26 mouse cellular contexts compared by ENCODE assay signal in the genomic region with DNA sequence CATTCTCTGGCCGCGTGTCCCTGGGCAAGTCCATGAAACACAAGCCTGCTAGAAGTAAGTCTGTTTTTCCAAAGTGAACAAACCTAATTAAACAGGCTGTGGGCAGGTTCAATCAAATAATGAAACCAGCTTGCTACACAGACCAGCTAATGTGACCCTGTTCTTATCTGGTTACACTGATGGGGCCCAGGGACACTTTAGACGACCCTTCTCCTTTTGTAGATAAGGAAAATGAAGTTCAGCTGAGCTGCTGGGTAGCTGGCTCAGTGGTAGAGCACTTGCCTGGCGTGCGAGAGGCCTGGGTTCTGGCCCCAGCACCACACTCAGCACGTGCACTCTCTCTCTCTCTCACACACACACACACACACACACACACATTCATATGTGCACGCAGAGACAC. TPM values are rescaled to one million over a fixed set of nuclear protein-coding genes. Genes with fewer than 3 reads are reported as not detected.
DNase-seq lines count a peak whose midpoint lies in the region; ATAC-seq lines count a peak whose summit lies in the region.
"Had no signal": no experiment of that assay in that cellular context is flagged by ENCODE, and none has a peak within 500 bp of the region (broad histone marks: within the 10 kb centered on the region; RNA-seq: fewer than 3 reads in every experiment).

No protein-coding gene starts in this region.

- H3K9me3 ChIP-seq in heart, embryonic 10.5 days, result no peaks in the 10 kb centered on the region
- no peaks in the 10 kb centered on the region for H3K9me3 ChIP-seq in midbrain, embryonic 11.5 days (ENCODE audit: control insufficient read depth, low read length)
- H3K9me3 ChIP-seq in midbrain, embryonic 14.5 days (ENCODE audit: control insufficient read depth, low read length), result no peaks in the 10 kb centered on the region
- H3K9me3 ChIP-seq: embryonic facial prominence, embryonic 13.5 days; embryonic facial prominence, embryonic 15.5 days; forebrain, embryonic 10.5 days; forebrain, embryonic 12.5 days had no signal

- no peak for DNase-seq in heart, embryonic 10.5 days (ENCODE audit: low spot score)
- no peak for DNase-seq in heart, adult 11 months
- DNase-seq in midbrain, embryonic 11.5 days (ENCODE audit: low spot score, missing footprints), result peak; percentile 41
- DNase-seq in midbrain, embryonic 14.5 days, result no peak
- DNase-seq in MN1 (ENCODE audit: low spot score), result peak; percentile 64
- DNase-seq in layer of hippocampus, postnatal 10 days (ENCODE audit: low spot score in 2 of 2), result no peak
- DNase-seq: adrenal gland, adult 2 months; adrenal gland, postnatal 10 days; adrenal gland, postnatal 25 days; cerebellum, adult 11 months; cerebellum, adult 18-20 months; cerebellum, adult 8-10 months; cerebellum, adult 9-11 months; cerebellum, postnatal 14 days; cerebellum, postnatal 36 days; embryo, embryonic 11 days had no signal

- ATAC-seq in midbrain, embryonic 11.5 days (ENCODE audit: low FRiP score), result no peak
- no peak for ATAC-seq in midbrain, embryonic 14.5 days (ENCODE audit: low FRiP score, low TSS enrichment)
- ATAC-seq: forebrain, embryonic 14.5 days; forebrain, embryonic 16.5 days had no signal

- no peaks in the 10 kb centered on the region for H3K36me3 ChIP-seq in heart, embryonic 10.5 days
- no peaks in the 10 kb centered on the region for H3K36me3 ChIP-seq in midbrain, embryonic 11.5 days (ENCODE audit: control insufficient read depth, insufficient read depth, low read length)
- H3K36me3 ChIP-seq in midbrain, embryonic 14.5 days (ENCODE audit: control insufficient read depth, insufficient read depth, low read length), result no peaks in the 10 kb centered on the region
- H3K36me3 ChIP-seq: embryonic facial prominence, embryonic 13.5 days; embryonic facial prominence, embryonic 15.5 days; forebrain, embryonic 10.5 days; forebrain, embryonic 12.5 days had no signal

- H3K4me1 ChIP-seq in heart, embryonic 10.5 days, result peaks cover 42% of the 10 kb centered on the region
- peaks cover 8% of the 10 kb centered on the region for H3K4me1 ChIP-seq in midbrain, embryonic 11.5 days (ENCODE audit: control insufficient read depth, insufficient read depth, low read length)
- peaks cover 10% of the 10 kb centered on the region for H3K4me1 ChIP-seq in midbrain, embryonic 14.5 days (ENCODE audit: control insufficient read depth, insufficient read depth, low read length)

- H3K4me3 ChIP-seq in heart, embryonic 10.5 days, result no peak overlapping the region
- H3K4me3 ChIP-seq in midbrain, embryonic 11.5 days (ENCODE audit: low read depth, low read length), result no peak overlapping the region
- no peak overlapping the region for H3K4me3 ChIP-seq in midbrain, embryonic 14.5 days (replicated peaks; ENCODE audit: low read depth, low read length)
- H3K4me3 ChIP-seq: embryonic facial prominence, embryonic 13.5 days; embryonic facial prominence, embryonic 15.5 days; erythroblast, embryonic 14.5 days; forebrain, embryonic 10.5 days; forebrain, embryonic 12.5 days had no signal

- peaks cover 33% of the 10 kb centered on the region for H3K27me3 ChIP-seq in heart, embryonic 10.5 days (ENCODE audit: insufficient read depth, poor library complexity, severe bottlenecking)
- H3K27me3 ChIP-seq in midbrain, embryonic 11.5 days (ENCODE audit: control insufficient read depth, insufficient read depth, low read length), result peaks cover 37% of the 10 kb centered on the region
- peaks cover 37% of the 10 kb centered on the region for H3K27me3 ChIP-seq in midbrain, embryonic 14.5 days (ENCODE audit: control insufficient read depth, insufficient read depth, low read length)

- 52% methylated on average over 7 of the region's 7 CpGs for WGBS in heart, embryonic 10.5 days
- 72% methylated on average over 7 of the region's 7 CpGs for WGBS in midbrain, embryonic 11.5 days
- 76% methylated on average over 7 of the region's 7 CpGs for WGBS in midbrain, embryonic 14.5 days

- H3K27ac ChIP-seq in heart, embryonic 10.5 days, result 0 out of 2 replicates have a peak overlapping the region, but pooled peaks have one; percentile 13
- H3K27ac ChIP-seq in midbrain, embryonic 11.5 days (ENCODE audit: low read depth, low read length), result no peak overlapping the region
- H3K27ac ChIP-seq in midbrain, embryonic 14.5 days (replicated peaks; ENCODE audit: low read depth, low read length), result no peak overlapping the region
- H3K27ac ChIP-seq: embryonic facial prominence, embryonic 13.5 days; embryonic facial prominence, embryonic 15.5 days; forebrain, embryonic 10.5 days; forebrain, embryonic 12.5 days had no signal

- no peak overlapping the region for H3K9ac ChIP-seq in midbrain, embryonic 11.5 days (ENCODE audit: low read length)
- H3K9ac ChIP-seq in midbrain, embryonic 14.5 days (replicated peaks; ENCODE audit: low read length), result no peak overlapping the region
- H3K9ac ChIP-seq: embryonic facial prominence, embryonic 13.5 days; embryonic facial prominence, embryonic 15.5 days; forebrain, embryonic 12.5 days had no signal

- H3K4me2 ChIP-seq in midbrain, embryonic 11.5 days, result no peak overlapping the region
- no peak overlapping the region for H3K4me2 ChIP-seq in midbrain, embryonic 14.5 days (ENCODE audit: low read length)
- H3K4me2 ChIP-seq: embryonic facial prominence, embryonic 13.5 days; embryonic facial prominence, embryonic 15.5 days; forebrain, embryonic 12.5 days had no signal

RNA-seq across cellular contexts. Expression of gene Hand1, which starts 8.9 kb away (rescaled TPM):
- polyA plus RNA-seq in heart, embryonic 10.5 days (2016; fragmentation: Nextera tagmentation; extraction: Ambion mirVana), result 95.3 and 106 TPM in 2 replicates
- polyA plus RNA-seq in midbrain, embryonic 11.5 days (2014; fragmentation: Nextera tagmentation; extraction: Ambion mirVana), result not detected in 2 replicates
- not detected in 2 replicates for polyA plus RNA-seq in midbrain, embryonic 14.5 days (2014; fragmentation: Nextera tagmentation; extraction: Ambion mirVana)
- not detected for total RNA-seq in layer of hippocampus, postnatal 10 days (2021)
- total RNA-seq: common myeloid progenitor, adult 5-6 weeks had no signal
- polyA plus RNA-seq: brain, embryonic 14.5 days; C2C12; erythroblast, embryonic 14.5 days; forebrain, embryonic 10.5 days; forebrain, embryonic 12.5 days; forebrain, embryonic 14.5 days; forebrain, embryonic 16.5 days had no signal

RNA-seq across cellular contexts. Expression of gene Sap30l, which starts 22.3 kb away (rescaled TPM):
- polyA plus RNA-seq in heart, embryonic 10.5 days (2016; fragmentation: Nextera tagmentation; extraction: Ambion mirVana), result 8.8 and 12.2 TPM in 2 replicates
- 14.5 and 14.7 TPM in 2 replicates for polyA plus RNA-seq in midbrain, embryonic 11.5 days (2014; fragmentation: Nextera tagmentation; extraction: Ambion mirVana)
- 12.0 and 13.1 TPM in 2 replicates for polyA plus RNA-seq in midbrain, embryonic 14.5 days (2014; fragmentation: Nextera tagmentation; extraction: Ambion mirVana)
- 10 to 100 TPM; 44.4 to 47.5 TPM for total RNA-seq in layer of hippocampus, postnatal 10 days (2021)

Comparison
In these comparisons a context has a peak if more than half of its experiments do, and no peak if none do; other contexts are left out.
1. DNase-seq: peak in midbrain, embryonic 11.5 days (single experiment) and MN1 (single experiment); none in heart, embryonic 10.5 days (single experiment), heart, adult 11 months (single experiment), midbrain, embryonic 14.5 days (single experiment) and layer of hippocampus, postnatal 10 days (0 of 2).
2. RNA of gene Hand1, which starts 8.9 kb away (polyA plus RNA-seq): 95.3 to 106 TPM in heart, embryonic 10.5 days; not detected in midbrain, embryonic 11.5 days and not detected in midbrain, embryonic 14.5 days; every median in the first group is over 10 times any median in the second.